Mouse (Mus musculus) left cerebral cortex, adult 8-10 months (tissue): Measurements from ENCODE around the gene Ssbp2. TPM values are rescaled to one million over a fixed set of nuclear protein-coding genes. Genes with fewer than 3 reads are reported as not detected.

ENCODE experiments used
- DNase-seq, 2 experiments: peaks; one replicate each; pipeline ENCODE4 v3.0.0; 2022; ENCODE audit warnings: low spot score in 2 of 2
- total RNA-seq, 4 experiments: library from RNA; stranded (reverse); gene quantifications; 2 replicates each; pipeline ENCODE4 v1.2.4; 2022

The Ssbp2 gene
- total RNA-seq, 4 experiments from 2014 or later: 145 to 156 (median 149) TPM

DNA sequence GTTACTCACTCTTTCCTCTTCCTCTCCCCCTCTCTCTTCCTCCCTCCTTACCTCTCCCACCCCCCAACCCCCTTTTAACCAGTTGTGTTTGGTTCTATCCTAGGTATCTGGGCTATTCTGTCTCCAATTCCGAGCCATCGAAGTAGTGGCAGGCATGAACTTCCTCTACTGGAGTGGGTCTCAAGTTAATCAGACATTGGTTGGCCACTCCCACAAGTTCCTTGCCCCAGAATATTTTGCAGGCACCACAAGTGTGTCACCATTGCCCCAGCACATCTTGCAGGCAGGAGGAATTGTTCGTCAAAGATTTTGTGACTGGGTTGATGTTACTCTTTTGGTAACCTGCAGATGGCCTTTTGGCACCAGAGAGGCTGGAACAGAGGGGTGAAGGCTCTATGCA is 160.5 kb downstream of the Ssbp2 start:
- DNase-seq: no peak

DNA sequence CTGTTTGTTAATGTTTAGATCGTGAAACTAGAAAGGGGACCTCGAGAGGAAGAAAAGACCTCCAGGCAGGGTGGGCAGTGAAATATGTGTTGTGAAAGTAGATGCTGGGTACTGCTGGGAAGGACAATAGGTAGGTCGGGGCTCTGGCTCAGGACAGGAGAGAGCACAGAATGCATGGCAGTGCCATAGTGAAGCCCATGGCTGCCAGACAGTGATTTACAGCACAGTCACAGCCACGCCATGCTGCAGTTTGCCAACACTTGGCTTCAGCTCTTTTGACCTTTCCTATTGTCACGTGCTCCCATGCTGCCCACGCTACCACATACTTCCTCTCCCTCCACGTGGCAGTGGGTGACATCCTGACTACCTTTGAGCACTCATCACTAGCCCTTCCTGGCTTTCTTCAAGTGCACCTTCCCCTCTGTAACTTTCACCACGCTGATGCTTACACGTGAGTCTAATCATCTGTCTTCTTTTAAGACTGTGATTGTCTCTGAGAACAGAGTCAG is 171.3 kb downstream of the Ssbp2 start:
- no peak for DNase-seq

DNA sequence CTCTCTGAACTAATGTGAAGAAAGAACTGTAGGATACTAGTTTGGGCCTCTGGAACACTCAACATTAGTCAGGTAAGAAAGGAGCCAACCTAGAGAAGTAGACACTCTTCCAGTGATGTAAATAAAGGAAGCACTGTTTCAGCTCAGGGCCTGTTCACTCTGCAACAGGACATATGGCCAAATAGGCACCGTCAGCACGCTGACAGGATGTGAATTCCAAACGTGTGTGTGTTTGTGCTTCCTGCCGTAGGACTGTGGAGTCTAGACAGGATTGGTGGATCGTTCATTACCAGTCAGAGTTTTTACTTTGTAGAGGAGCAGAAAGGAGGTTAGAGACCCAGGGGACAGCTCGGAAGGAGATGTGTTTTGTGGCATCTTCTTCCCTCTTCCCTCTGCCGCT is 174.0 kb downstream of the Ssbp2 start:
- no peak for DNase-seq

DNA sequence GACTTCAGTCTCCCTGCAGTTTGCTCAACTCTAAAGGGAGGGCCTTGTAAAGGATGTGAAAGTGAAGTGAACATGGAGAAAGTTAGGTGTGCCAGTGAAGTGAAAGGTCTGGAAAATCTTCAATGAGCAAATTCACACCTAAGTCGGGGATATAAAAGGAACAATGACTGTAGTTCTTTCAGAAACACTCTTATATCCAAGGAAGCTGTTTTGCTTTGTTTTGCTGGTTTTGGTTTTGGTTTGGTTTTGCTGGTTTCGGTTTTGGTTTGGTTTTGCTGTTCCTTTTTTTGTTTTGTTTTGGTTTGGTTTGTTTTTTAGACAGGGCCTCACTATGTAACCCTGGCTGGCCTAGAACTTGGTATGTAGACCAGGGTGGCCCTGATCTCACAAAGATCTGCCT is 175.9 kb downstream of the Ssbp2 start:
- DNase-seq: no peak

DNA sequence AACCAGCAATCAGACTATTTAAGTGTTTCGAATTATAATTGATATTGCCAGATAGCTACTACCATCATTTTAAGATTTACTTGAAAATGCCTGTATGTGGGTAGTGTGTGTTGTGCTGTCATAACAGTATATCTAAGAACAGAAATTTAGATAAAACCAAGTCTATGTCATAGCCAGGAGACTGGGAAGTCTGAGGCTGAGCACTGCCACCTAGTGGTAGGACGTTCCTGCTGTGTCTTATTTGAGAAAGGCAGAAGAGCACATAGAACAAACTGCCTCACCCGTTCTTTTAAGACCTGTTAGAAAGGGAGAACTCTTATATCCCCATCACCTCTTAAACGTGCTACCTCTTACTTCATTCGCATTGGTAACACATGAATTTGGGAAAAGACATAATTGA is 176.7 kb downstream of the Ssbp2 start:
- DNase-seq: peak; percentile 42 to 50

DNA sequence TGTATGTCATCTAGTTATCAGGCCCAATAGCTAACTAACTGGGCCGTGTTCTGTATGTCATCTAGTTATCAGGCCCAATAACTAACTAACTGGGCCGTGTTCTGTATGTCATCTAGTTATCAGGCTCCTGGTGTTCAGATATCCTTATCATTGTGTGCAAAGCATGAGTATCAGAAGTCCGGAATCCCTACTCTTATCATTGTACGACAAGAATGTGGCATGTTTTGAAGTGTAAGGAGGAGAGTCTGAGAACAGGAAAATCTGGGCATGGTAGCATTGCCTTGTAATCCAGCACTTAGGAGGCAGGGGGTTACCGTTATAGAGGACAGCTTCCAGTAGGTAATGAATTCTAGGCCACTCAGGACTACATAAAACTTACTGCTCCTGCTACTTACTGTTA is 178.8 kb downstream of the Ssbp2 start:
- DNase-seq: no peak

DNA sequence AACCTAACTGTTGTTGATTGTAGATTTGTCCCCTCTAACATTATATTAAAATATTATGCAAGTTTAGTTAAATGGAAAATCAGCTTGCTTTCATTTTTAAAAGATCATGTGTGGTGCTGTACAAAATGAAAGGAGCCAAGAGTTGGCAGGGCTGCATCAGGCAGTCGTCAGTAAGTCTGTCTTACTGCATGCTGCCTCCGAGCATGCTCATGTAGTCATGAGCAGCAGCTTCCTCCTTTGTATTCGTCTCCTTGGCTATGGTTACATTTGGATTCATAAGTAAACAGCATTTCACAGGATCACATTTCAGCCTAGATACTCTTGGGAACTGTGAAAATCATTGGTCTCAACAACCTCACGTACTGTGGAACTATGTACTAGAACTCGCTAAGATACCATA is 180.1 kb downstream of the Ssbp2 start:
- no peak for DNase-seq

DNA sequence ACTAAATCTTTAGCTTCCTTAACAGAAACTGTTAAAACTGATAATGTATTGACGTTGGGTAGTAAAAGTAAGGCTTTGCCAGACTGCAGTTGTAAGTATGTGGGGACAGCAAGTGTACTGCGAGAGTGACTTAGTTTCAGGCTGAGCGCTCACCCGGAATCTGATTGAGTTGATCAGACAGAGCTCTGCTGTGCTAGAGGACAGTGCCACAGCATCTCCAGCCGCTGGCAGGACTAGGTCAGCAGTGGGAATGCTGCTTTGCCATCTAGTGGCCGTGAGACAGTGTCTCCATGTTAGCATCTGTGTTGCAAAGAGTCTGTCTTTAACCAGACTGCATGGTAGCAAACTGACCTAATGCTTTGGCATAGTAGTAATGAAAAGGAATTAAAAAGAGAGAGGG is 188.2 kb downstream of the Ssbp2 start:
- DNase-seq: no peak

DNA sequence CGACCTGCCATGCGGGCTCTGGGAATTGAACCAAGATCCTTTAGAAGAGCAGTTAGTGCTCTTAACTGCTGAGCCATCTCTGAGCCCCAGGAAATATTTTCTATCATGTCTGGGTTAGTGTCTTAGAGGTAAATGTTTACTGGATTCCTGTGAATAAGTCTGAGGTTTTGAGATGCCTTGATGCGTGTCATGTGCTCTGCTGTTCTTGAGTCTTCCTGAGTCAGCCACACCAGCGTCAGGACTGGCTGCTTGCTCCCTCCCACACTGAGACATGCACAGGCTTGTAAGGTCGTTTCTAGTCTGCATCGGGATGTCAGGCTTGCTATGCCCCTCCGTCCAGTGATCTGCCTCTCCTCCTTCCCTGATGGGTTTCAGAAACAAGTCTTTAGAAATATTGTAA is 189.8 kb downstream of the Ssbp2 start:
- DNase-seq: no peak

DNA sequence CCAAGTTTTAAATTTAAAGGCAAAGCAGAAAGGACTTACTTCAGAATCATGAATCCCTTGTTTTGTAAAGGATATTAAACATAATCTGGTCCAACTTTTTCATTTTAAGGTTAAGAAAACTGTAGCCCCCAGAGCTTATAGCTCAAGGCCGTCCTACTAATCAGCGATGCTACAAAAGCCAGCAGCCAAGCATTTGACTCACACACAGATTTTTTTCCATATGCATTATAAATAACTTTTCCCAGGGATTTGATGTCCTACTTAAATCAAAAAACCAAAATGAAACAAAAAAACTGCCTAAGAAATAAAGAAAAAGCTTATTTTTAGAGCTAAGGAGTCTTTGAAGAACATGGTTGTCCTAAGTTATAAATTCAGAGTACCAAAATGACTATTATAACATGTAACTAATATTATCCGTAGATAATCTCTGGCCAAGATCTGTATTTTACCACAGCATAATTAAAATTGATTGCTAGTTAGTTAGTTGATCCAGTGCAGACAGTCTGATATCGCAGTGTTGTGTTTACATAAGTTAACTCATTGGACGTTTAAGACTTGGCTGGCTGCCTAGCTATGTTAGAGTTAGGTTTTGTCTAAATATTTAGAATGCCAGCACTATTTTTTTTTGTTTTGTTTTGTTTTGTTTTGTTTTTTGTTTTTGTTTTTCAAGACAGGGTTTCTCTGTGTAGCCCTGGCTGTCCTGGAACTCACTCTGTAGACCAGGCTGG is 201.1 kb downstream of the Ssbp2 start:
- DNase-seq: no peak

DNA sequence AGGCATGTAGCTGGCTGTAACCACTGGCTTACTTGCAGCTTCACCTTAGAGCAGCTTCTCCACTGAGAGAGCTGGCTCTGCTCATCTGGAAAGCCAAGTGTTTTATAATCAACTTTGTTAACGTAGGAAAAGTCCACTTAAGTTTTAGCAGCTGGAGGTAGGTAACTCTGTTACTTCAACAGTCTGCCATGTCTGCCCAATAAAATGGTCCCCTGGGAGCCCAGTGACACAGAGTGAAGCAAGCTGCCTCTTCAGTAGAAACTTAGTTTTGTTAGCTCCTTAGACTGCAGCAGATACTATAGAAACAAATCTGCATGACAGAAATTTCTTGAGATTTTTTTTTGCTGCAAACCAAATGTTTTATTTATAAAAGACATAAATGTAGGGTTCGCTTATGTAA is 202.7 kb downstream of the Ssbp2 start:
- no peak for DNase-seq

DNA sequence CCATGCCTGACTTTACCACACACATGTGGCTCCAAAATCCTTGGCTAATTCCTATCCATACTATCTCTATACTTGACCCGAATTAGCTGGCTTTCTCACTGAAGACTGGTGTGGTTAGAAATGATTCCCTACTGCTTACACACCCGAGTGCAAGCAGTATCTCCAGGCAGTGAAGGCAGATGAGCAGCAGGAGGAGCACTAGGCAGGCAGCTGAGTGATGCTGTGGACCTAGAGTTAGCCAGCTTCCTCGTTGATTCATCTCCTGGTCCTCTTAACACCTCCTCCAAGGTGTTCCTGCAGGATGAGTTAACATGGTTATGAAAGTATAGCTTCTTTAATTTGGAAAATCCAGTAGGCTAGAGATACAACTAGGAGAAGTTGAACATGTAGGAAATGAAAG is 213.2 kb downstream of the Ssbp2 start:
- no peak for DNase-seq

DNA sequence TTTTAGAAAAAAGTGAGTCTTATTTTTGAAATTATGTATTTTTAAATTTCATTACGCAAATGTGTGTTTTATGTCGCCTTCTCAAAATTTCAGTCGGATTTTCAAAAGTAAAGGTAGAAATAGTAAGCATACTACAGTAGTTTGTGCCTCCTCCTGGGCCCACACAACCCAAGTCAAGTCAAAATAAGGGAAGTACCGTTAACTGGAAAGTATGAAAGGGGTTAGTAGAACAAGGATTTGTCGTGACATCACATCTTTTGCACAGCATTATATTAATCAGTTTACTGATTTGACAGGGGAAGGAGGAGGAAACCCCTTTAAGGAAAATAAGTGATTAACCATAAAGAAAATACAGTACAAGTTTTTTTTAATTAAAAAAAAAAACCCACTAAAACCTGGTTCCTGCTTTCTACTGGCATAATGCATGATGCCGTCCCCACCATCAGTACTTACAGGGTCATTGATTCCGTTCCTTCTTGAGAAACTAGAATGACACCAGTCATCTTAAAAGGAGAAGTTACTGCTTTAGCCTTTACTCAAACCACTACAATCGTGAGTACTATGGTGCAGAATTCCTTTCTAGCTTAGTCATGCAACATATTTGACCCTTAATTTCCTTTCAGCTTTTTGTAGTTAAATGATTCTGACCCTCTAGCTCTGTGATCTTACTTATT is 220.8 kb downstream of the Ssbp2 start:
- no peak for DNase-seq

DNA sequence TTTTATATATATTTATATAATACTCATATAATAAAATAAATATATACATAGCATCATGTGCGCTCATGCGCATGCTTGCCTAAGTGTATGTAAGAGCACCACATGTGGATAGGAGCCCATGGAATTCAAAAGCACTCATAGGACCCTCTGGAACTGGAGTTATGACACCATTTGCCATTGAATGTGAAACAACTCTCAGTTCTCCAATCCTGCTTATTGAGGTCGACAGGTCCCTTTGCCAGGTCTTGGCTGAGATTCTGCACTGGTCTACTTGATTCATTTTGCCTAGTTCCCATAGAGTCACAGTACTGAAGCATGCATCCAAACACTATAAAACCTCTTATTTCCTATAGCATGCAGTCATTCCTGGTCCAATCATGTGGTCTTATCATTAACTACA is 221.4 kb downstream of the Ssbp2 start:
- DNase-seq: no peak

DNA sequence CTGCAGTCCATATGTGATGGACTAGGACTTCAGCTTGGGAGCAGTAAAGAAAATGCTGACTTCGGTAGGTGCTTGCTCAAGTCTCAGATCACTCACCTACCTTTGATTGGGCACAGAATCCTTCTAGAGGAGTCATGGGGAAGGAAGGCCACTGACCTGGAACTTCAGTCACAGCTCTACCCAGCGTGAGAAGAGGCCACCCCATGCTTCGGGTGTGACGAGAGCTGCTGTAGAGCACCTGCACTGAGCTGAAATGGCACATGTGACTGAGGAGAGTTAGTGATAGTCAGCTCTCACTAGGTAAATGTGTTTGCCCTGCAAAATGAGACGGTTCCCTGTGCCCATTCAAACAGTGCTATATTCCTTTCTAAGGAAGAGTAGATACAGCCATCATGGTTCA is 230.0 kb downstream of the Ssbp2 start:
- no peak for DNase-seq

DNA sequence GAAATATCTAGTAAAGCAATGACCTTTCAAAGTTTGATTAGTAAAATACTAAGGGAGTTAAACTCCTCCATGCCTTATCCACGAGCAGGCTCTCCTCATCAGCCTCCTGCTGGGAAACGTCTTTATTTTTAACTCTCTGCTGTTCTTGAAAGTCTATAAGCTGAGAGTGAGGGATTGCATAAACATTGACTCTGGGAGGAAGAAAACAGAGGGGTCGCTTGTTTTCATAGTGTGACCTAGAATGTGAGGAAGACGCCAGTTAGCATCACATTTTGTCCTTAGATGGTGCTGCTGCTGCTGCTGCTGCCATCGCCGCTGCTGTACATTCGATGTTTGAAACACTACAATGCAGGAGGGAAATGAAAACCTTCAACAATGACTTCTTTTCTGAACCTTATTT is 233.5 kb downstream of the Ssbp2 start:
- no peak for DNase-seq

DNA sequence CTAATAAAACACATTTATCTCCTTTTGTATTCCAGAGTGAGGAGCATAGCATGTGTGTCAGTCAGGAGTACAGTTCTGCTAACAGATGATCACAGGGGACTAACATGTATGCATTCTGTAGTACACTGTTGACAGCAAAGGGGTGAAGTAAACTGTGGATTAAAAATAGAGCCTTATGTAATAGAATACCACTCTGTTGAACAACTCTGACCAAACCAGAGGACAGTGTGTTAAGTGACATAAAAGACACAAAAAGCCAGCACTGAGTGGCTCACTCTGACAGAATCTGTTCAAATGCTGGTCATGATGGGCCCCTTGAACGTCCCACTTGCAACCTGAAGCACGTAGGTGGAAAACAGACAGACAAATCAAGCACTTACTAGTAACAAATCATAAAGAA is 235.3 kb downstream of the Ssbp2 start:
- no peak for DNase-seq

DNA sequence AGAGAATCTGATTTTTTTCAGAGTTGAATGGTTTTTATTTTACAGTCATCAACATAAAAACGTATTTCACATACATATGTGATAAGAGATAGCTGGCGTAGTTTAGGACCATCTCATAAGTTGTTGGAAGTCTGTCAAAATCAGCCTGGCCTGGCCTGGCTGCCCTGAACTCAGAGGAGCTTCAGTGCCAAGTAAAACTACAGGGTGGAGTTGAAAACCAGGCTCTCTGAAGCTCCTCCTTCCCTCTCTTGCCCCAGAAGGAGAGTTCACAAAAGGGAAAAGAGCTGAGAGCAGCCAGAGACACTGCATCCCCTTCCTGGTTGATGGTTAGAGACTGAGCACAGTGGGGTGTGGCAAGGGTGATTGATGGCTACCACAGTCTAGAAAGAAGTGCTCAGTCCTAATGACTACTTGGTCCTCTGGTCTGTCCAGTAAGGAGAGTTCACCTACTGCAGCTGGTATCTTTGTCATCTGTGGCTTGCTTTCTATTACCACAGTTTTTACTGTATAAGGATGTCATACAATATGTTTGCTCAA is 236.1 kb downstream of the Ssbp2 start:
- DNase-seq: no peak

DNA sequence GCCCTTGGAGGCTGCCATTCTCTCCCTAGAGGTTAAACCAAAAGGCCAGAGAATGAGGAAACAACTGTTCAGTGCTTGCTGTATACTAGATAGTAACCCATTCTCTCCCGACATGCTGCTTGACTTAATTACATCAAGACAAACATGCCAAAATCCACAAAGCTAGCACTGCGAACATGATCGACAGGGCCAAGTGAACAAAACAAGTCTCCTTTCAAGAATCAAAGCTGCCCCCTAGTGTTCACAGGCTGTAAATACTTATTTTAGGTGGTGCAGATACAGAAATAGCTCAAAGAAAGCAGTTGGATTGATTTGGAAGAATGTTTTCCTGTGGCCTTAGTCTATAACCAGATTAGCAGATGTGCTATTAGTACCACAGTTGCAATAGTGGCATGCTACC is 236.9 kb downstream of the Ssbp2 start:
- DNase-seq: no peak

DNA sequence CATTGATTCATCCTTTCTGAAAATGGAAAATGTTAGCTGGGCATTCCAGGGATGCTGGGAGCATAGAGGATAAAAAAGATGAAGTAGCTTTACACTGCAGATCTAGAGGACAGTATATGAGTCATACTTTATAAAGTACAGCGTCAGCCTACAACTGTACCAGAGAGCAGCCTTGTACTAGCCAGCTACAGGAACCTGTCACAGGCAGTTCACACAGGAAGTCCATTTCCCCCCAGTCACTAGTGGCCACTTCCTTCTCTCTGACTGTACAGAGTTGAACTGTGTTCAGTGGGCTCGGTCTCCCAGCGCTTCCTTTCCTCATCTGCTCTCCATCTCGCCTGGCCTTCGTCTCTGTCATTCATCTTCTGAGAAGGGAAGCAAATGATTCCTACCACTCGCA is 242.3 kb downstream of the Ssbp2 start:
- DNase-seq: no peak

DNA sequence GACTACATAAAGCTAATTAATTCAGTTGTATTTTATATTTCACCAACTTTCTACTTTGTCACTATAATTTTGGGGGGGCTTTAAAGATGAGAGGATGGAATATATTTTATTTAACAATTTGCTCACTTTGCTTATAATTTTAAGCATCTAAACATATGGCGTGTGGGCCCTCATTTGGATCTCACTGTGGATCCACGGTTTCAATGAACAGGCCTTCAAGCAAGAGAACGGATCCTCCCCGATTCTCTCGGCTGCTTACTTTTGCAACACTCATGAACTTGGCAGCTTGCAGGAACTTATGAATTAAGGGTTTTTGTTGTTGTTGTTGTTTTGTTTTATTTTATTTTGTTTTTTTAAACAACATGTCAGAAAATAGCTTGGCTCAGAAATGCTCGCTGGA is 259.4 kb downstream of the Ssbp2 start:
- no peak for DNase-seq

DNA sequence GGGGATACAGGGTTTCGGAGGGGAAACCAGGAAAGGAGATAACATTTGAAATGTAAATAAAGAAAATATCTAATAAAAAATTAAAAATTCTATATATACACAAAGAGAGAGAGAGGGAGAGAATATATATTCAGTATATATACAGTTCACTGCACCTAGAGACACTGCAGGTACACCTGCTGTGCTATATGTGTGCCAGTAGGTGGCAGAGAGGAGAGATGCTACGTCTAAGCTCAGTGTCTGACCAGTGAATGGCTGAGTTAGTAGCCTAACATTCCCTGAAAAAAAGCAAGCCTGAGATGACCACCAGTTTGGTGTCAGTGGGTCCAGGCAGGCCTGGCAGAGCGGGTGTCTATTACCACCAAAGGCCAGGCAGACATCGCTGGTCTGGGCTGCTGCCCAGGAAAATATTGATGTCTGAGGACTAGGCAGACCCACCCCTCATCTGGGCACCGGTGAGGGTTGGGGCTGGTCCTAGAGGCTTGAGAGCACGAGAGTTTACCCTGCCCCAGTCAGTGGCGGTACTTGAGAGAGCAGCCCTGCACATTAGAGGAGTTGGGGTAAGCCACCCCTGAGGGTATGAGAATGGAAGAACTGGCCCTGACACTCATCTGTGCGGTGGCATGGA is 263.1 kb downstream of the Ssbp2 start:
- DNase-seq: no peak

DNA sequence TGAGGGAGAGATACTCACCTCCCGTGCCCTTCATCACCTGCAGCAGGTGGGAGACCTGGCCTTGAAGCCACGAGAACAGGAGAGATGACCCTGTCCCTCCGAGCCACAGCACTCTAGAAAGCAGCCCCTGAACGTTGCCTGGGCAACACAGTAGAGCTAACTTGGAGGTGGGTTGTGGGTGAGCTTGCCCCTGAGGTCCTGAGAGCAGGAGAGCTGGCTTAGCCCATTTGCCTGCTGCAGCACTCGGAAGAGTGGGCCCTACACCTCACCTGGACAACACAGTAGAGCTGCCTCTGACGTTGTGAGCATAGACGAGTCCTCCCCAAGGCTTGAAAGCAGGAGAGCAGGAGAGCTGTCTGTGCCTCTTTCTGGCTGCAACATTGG is 263.6 kb downstream of the Ssbp2 start:
- DNase-seq: no peak
